Mouse (Mus musculus) gonadal fat pad, adult 2 months (tissue): ENCODE measurements around the gene Otulin. TPM values are rescaled to one million over a fixed set of nuclear protein-coding genes. Genes with fewer than 3 reads are reported as not detected.
A peak's percentile ranks its signal among the peaks of the same experiment; 100 is the strongest.

Experiments used
- DNase-seq: peaks from one replicate; pipeline ENCODE4 v3.0.0-alpha.2; 2012; ENCODE audit warnings: low read depth
- polyA plus RNA-seq: library from polyadenylated mRNA; depleted of rRNA; stranded (reverse); fragments of >200 nt; gene quantifications from 2 replicates; pipeline ENCODE4 v1.2.3, GENCODE M21; 2012

Otulin gene
- polyA plus RNA-seq, 1 experiment = 38.7 TPM

GRCm38 (mm10) chr15:27657866-27658265, 27.4 kb upstream of the Otulin start:
- DNase-seq = no peak

- DNase-seq = no peak
Measured at GRCm38 (mm10) chr15:27656626-27657025, 26.1 kb upstream of the Otulin start.

GRCm38 (mm10) chr15:27655015-27655414, 24.5 kb upstream of the Otulin start:
- DNase-seq = no peak

- no peak for DNase-seq
Measured at GRCm38 (mm10) chr15:27647686-27648085, 17.2 kb upstream of the Otulin start.

GRCm38 (mm10) chr15:27646665-27647064, 16.2 kb upstream of the Otulin start:
- DNase-seq = no peak

- no peak for DNase-seq
Measured at GRCm38 (mm10) chr15:27645250-27645649, 14.8 kb upstream of the Otulin start.

GRCm38 (mm10) chr15:27642895-27643294, 12.4 kb upstream of the Otulin start:
- no peak for DNase-seq

- DNase-seq = no peak
Measured at GRCm38 (mm10) chr15:27641171-27641570, 10.7 kb upstream of the Otulin start.

- peak; percentile 95 for DNase-seq
Measured at GRCm38 (mm10) chr15:27633941-27634900, 3.7 kb upstream of the Otulin start.

- DNase-seq = no peak
Measured at GRCm38 (mm10) chr15:27629800-27630600, 493 bp downstream of the Otulin start.

GRCm38 (mm10) chr15:27629046-27629445, 1.4 kb downstream of the Otulin start:
- no peak for DNase-seq

GRCm38 (mm10) chr15:27627794-27628193, 2.7 kb downstream of the Otulin start:
- DNase-seq = no peak

- no peak for DNase-seq
Measured at GRCm38 (mm10) chr15:27626314-27626713, 4.2 kb downstream of the Otulin start.

GRCm38 (mm10) chr15:27625890-27626255, 4.6 kb downstream of the Otulin start:
- no peak for DNase-seq

- no peak for DNase-seq
Measured at GRCm38 (mm10) chr15:27625014-27625889, 5.2 kb downstream of the Otulin start.

- no peak for DNase-seq
Measured at GRCm38 (mm10) chr15:27623286-27623685, 7.2 kb downstream of the Otulin start.

- DNase-seq = no peak
Measured at GRCm38 (mm10) chr15:27620475-27621185, 9.9 kb downstream of the Otulin start.

GRCm38 (mm10) chr15:27619683-27620082, 10.8 kb downstream of the Otulin start:
- DNase-seq = no peak

GRCm38 (mm10) chr15:27618778-27619533, 11.5 kb downstream of the Otulin start:
- no peak for DNase-seq

GRCm38 (mm10) chr15:27617227-27617626, 13.3 kb downstream of the Otulin start:
- DNase-seq = no peak
